Mouse (Mus musculus) ES-E14 (cell line): ENCODE measurements around the gene Csrnp3. TPM values are rescaled to one million over a fixed set of nuclear protein-coding genes. Genes with fewer than 3 reads are reported as not detected.
"Not testable (repeated sequence)": the region's sequence is repeated elsewhere in the genome, so short reads cannot be mapped to it uniquely, and the experiment has no call there.

ENCODE experiments used
- DNase-seq: peaks from one replicate; pipeline ENCODE4 v3.0.0-alpha.2; 2013; ENCODE audit warnings: low read depth, low spot score
- H3K27ac ChIP-seq: 2 replicates; pipeline ENCODE4 v1.5.1; 2012; ENCODE audit warnings: low read depth, mild to moderate bottlenecking, low read length, moderate library complexity, mixed read lengths; ENCODE audit not compliant: poor library complexity, insufficient read depth, severe bottlenecking
- H3K36me3 ChIP-seq: 2 replicates; pipeline ENCODE4 v1.6.1; 2012; ENCODE audit warnings: mild to moderate bottlenecking, low read length, moderate library complexity, mixed read lengths; ENCODE audit not compliant: control insufficient read depth, poor library complexity, insufficient read depth, severe bottlenecking
- H3K4me1 ChIP-seq, 2 experiments: fragments of 150-350 bp in 1 of 2; sonication (generic) in 1 of 2; 2 replicates each; pipeline ENCODE4 v1.6.1; 2012; ENCODE audit warnings: low read length in 2 of 2, mild to moderate bottlenecking in 1 of 2, mixed read lengths in 1 of 2; ENCODE audit not compliant: control insufficient read depth in 2 of 2, insufficient read depth in 2 of 2, poor library complexity in 1 of 2
- H3K4me3 ChIP-seq, 2 experiments: fragments of 150-350 bp in 1 of 2; sonication (generic) in 1 of 2; 2 replicates each; pipeline ENCODE4 v1.5.1; 2012; ENCODE audit warnings: low read length in 2 of 2, low read depth in 1 of 2, mild to moderate bottlenecking in 1 of 2, mixed read lengths in 1 of 2; ENCODE audit not compliant: insufficient read depth in 1 of 2, poor library complexity in 1 of 2, severe bottlenecking in 1 of 2
- H3K9ac ChIP-seq: 2 replicates; pipeline ENCODE4 v1.6.1; 2012; ENCODE audit warnings: low read depth, mild to moderate bottlenecking, low read length, mixed read lengths; ENCODE audit not compliant: poor library complexity, insufficient read depth, severe bottlenecking
- H3K9me3 ChIP-seq: fragments of 150-350 bp; sonication (generic); 2 replicates; pipeline ENCODE4 v1.6.1; 2012; ENCODE audit warnings: low read depth, mild to moderate bottlenecking, low read length; ENCODE audit not compliant: control insufficient read depth, insufficient read depth
- CHD2 ChIP-seq: IDR thresholded peaks from 2 replicates; pipeline ENCODE4 v1.6.1; 2014; ENCODE audit warnings: mild to moderate bottlenecking, low read depth, low read length, inconsistent platforms
- HCFC1 ChIP-seq: IDR thresholded peaks from 2 replicates; pipeline ENCODE4 v1.6.1; 2012; ENCODE audit warnings: low read length, inconsistent platforms, borderline replicate concordance; ENCODE audit not compliant: insufficient read depth
- MAFK ChIP-seq: IDR thresholded peaks from 2 replicates; pipeline ENCODE4 v1.6.1; 2014; ENCODE audit warnings: mild to moderate bottlenecking, low read depth, low read length, inconsistent platforms; ENCODE audit not compliant: insufficient read depth
- ZC3H11A ChIP-seq: IDR thresholded peaks from 2 replicates; pipeline ENCODE4 v1.6.1; 2012; ENCODE audit warnings: low read depth, mild to moderate bottlenecking, inconsistent platforms, low read length, borderline replicate concordance
- ZNF384 ChIP-seq: IDR thresholded peaks from 2 replicates; pipeline ENCODE4 v1.6.1; 2012; ENCODE audit warnings: low read depth, low read length, inconsistent platforms
- in situ Hi-C, 2 experiments: fragments of 600-800 bp; cut with MboI; formaldehyde crosslinking; loops; one replicate each; pipeline ENCODE4 v1.15.1; 2025; ENCODE audit warnings: low sequenced_read_pairs in 2 of 2, inconsistent platforms in 1 of 2; ENCODE audit not compliant: unreplicated experiment in 2 of 2
- total RNA-seq: library from RNA; depleted of rRNA; stranded (reverse); fragments of 300-350 nt; gene quantifications from 2 replicates; pipeline ENCODE4 v1.2.3, GENCODE M21; 2012

Gene Csrnp3
- total RNA-seq, 1 experiment: 4.3 TPM

DNA sequence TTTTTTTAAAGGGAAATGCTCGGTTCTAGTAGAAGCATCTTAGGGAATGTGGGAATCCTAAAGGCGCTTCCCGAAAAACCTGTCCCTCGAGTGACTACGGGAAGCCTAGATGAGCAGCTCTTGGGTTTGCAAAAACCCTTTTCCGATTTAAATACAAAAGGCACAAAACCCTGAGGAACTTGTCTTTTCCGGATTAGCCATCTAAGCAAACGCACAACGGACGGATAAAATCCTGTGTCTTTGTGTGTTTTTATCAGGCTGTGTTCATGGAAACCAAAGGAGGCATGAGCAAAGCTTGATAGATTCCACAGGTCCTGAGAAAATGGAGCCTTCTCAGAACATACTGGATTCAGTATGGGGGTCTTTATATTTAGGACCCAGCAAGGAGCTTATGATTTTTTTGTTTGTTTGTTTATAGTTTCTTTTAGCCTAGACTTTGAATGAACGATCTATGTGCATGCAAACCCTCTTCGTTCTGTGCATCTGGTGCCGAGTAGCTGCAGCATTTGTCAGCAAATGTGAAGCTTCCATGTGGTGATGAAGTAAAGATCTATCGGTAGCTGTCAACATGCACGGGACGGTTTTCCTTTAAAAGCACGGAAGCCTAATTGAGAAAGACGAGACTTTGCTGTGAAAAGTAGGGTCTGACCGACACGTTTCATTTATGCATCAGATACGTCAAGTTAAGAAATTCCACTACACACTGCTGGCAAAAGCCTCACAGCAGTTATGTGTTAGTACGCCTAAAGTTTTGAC lies 611 bp downstream of the Csrnp3 start:
- TF ChIP-seq HCFC1: no peak
- TF ChIP-seq ZNF384: no peak
- no peak for TF ChIP-seq MAFK
- TF ChIP-seq CHD2: no peak
- TF ChIP-seq ZC3H11A: no peak
- Histone ChIP-seq H3K4me3 (peak overlapping the region; percentile 46 to 62; a peak in 3 of 4 replicates), H3K27ac (no peak overlapping the region), H3K4me1 (peaks cover 4 to 11% of the 10 kb centered on the region in 2 experiments; a peak in 3 of 4 replicates), H3K9ac (no peak overlapping the region; the same call in 1 of the 2 replicates), H3K9me3 (no peaks in the 10 kb centered on the region), H3K36me3 (no peaks in the 10 kb centered on the region)
- no peak for DNase-seq
- in situ Hi-C loops: no loop called here

DNA sequence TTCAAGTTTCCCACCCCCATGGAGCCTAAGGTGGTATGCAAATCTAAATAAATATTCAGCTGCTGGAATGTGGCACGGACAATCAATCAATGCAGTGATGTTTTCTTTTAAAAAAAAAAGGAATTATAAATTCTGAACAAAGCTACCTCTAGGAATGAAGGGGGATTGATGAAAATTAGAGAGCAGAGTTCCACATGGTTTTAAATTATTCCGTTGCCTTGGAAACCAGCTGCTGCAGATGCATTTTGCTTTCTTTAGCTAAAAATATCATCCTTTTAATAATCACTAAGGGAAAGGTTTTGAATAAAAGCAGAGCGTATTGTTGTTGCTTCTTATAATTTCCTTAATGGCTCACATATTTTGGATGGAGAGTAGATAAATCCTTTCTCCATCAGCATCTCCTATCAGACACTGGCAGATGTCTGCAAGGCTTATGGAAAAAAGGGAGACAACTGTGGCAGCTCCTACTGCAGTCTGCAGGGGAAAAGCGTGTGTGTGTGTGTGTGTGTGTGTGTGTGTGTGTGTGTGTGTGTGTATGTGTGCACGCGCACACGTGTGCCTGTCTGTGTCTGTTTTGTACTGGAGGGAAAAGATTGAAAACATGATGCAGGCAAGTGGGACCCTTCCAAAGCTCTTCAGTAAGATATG lies 2.0 kb downstream of the Csrnp3 start:
- Histone ChIP-seq H3K36me3 (no peaks in the 10 kb centered on the region), H3K9ac (no peak overlapping the region), H3K27ac (no peak overlapping the region), H3K9me3 (no peaks in the 10 kb centered on the region), H3K4me1 (peaks cover 4 to 11% of the 10 kb centered on the region in 2 experiments; a peak in 3 of 4 replicates), H3K4me3 (no peak overlapping the region)
- TF ChIP-seq MAFK (no peak), ZC3H11A (no peak), CHD2 (no peak), HCFC1 (no peak), ZNF384 (no peak)
- no peak for DNase-seq
- in situ Hi-C loops: no loop called here

- no peak overlapping the region for H3K27ac ChIP-seq
- no peak overlapping the region for H3K9ac ChIP-seq
- peaks cover 4 to 7% of the 10 kb centered on the region in 2 experiments; a peak in 3 of 4 replicates for H3K4me1 ChIP-seq
- H3K9me3 ChIP-seq: no peaks in the 10 kb centered on the region
- H3K4me3 ChIP-seq: 0 out of 4 replicates have a peak overlapping the region, but pooled peaks of 1 of the 2 experiments have one; percentile 4
- no peak for DNase-seq
- TF ChIP-seq MAFK: no peak
- TF ChIP-seq ZC3H11A: no peak
- TF ChIP-seq ZNF384: no peak
- TF ChIP-seq CHD2: no peak
- no peak for TF ChIP-seq HCFC1
- in situ Hi-C loops: no loop called here
- no peaks in the 10 kb centered on the region for H3K36me3 ChIP-seq
These were observed 3.1 kb downstream of the Csrnp3 start for GRCm38 (mm10) chr2:65848706-65849105.

- DNase-seq, H3K9ac ChIP-seq, H3K36me3 ChIP-seq, H3K4me1 ChIP-seq, H3K4me3 ChIP-seq, in situ Hi-C loops, H3K27ac ChIP-seq, H3K9me3 ChIP-seq: not testable (repeated sequence)
These were observed 4.7 kb downstream of the Csrnp3 start for GRCm38 (mm10) chr2:65850282-65850681.
